Mouse (Mus musculus): ENCODE results near the gene Slc5a1. TPM values are rescaled to one million over a fixed set of nuclear protein-coding genes. Genes with fewer than 3 reads are reported as not detected.

Slc5a1 gene
- total RNA-seq, 2 experiments from 2014 or later = not detected

DNA sequence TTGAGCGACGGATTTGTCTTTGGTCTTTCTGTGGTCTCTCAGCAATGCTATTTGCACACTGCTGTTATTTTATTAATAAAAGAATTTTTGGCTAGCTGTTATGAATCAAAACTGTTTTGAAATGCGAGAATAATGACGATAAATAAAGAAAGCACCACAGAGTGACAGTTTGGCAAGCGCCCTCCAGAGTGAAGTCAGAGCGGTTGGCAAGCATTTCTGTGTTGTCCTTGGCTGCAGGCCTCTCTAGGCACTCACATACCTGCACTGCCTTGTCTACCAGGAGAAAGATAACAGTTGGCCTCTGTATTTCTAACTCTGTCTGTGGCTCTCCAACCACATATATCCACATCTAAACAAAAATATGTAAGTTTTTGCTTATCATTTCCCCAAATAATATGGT, 43.7 kb downstream of the Slc5a1 start:
- no peak for DNase-seq (ENCODE audit: low spot score)

GRCm38 (mm10) chr5:33193567-33193966, 89.5 kb downstream of the Slc5a1 start:
- no peak for DNase-seq (ENCODE audit: low spot score)

DNA sequence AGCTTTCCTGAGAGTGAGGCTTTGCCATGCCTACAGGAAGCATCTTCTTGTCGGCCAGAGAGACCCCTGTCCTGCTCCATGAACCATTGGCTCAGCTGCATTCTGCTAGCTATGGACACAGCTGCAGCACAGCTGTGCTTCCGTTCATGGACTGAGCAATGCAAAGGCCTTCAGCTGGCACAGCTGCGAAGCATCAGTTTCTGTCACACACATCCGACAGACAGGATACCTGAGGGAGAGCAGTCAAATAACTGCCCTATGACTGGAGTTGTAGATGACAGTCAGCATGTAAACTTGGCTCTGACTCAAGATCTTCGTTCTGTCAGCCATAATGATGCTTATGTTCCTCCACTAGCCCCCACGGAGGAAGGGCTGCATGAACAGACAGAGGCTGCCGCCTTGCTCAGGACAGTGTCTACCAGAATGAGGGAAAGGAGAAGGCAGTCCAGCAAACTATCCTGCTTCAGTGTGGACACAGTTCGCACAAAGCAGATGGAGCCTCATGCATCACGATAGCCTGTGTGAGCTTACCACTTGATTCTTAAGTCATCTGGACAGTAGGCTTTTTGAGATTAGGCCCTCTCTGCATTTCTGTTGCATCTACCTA, 91.3 kb downstream of the Slc5a1 start:
- no peak for DNase-seq (ENCODE audit: low spot score)

DNA sequence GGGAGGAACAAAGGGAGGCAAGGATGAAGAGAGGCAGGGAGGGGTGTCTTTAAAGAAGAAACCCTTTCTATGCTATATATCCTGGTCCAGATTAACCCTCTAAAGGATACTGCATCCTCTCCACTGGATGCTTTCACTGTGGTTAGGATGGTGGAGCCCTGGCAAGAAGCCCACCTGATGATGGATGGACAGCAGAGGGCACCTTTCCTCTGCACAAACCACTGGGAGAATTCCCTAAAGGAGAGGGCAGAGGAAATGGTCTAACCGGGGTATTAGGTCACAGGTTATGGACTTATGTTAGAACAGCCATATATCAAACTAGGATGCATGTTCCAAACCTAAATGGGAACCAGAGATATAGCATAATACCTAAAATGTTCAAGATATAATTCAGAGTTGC, 96.1 kb downstream of the Slc5a1 start:
- no peak for DNase-seq (ENCODE audit: low spot score)

DNA sequence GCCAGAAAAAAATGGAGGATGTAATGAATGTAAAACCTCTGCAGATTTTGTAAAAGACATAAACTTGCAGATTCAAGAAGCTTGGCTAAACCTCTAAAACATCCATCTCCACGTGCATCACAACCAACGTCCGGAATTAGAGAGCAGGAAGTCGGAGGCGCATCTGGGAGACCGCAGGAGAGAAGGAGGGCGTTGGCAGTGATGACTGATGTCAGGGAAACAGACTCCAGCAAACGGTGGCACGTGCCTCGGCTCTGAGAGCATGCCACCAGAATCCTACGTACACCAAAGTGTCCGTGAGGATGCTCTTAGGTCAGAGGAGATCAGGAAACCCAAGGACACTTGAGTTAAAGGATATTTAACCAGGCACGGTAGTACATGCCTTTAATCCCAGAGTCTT, 97.7 kb downstream of the Slc5a1 start:
- DNase-seq (ENCODE audit: low spot score) = no peak

GRCm38 (mm10) chr5:33202516-33203170, 98.6 kb downstream of the Slc5a1 start:
- no peak for DNase-seq (ENCODE audit: low spot score)

- DNase-seq (ENCODE audit: low spot score) = no peak
These were observed 99.1 kb downstream of the Slc5a1 start for GRCm38 (mm10) chr5:33203171-33203565.

- DNase-seq (ENCODE audit: low spot score) = peak; percentile 86
These were observed 99.7 kb downstream of the Slc5a1 start for GRCm38 (mm10) chr5:33203691-33204242.

- DNase-seq (ENCODE audit: low spot score) = no peak
These were observed 100.3 kb downstream of the Slc5a1 start for GRCm38 (mm10) chr5:33204284-33204683.

DNA sequence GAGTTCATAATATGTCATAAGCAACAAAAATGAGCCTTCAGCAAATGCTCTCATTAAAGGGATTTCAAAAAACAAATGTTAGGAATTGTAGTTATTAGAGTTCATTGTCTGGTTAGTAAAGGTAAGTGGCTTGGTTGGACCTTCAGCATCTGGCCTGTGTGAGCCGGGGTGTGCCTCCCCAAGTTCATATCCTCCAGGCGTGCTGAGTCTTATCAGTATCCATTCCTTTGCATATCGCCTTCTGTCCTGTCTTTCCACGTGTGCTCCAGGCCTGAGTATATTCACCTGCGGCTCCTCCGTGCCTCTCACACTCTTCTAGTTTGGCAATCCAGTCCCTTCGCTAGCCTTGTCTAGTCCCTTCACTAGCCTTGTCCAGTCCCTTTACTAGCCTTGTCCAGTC, 102.3 kb downstream of the Slc5a1 start:
- no peak for DNase-seq (ENCODE audit: low spot score)

- DNase-seq (ENCODE audit: low spot score) = no peak
These were observed 103.1 kb downstream of the Slc5a1 start for GRCm38 (mm10) chr5:33207136-33207535.

- DNase-seq (ENCODE audit: low spot score) = no peak
These were observed 104.7 kb downstream of the Slc5a1 start for GRCm38 (mm10) chr5:33208533-33209245.

GRCm38 (mm10) chr5:33210515-33210914, 106.5 kb downstream of the Slc5a1 start:
- no peak for DNase-seq (ENCODE audit: low spot score)

DNA sequence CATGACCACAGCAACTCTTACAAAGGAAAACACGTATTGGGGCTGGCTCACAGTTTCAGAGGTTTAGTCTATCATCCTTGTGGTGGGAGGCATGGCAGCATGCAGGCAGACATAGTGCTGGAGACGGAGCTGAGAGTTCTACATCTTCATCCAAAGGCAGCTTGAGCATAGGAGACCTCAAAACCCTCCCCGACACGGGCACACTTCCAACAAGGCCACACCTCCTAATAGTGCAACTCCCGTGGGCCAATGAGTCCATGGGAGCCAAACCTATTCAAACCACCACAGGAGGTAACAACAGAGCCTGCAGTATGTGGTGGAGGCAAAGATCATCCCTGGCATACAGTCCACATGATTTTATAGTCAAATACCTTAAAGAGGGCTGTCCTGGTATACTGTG, 107.2 kb downstream of the Slc5a1 start:
- no peak for DNase-seq (ENCODE audit: low spot score)

Other genes with a start within 250 kb of the Slc5a1 start
- 1 to 10 TPM; 4.1 to 4.2 TPM for gene Prr14l, start 250.0 kb upstream of the Slc5a1 start, total RNA-seq (2021)
- gene Depdc5, start 240.5 kb upstream of the Slc5a1 start, total RNA-seq (2021) = 10 to 100 TPM; 13.0 to 14.1 TPM
- 10 to 100 TPM; 53.1 to 54.1 TPM for gene Ywhah, start 85.4 kb upstream of the Slc5a1 start, total RNA-seq (2021)
- 1 to 10 TPM; 1.5 to 1.6 TPM for gene Spon2, start 114.2 kb downstream of the Slc5a1 start, total RNA-seq (2021)
- 100 to 1,000 TPM; 211 to 229 TPM for gene Ctbp1, start 170.8 kb downstream of the Slc5a1 start, total RNA-seq (2021)
- gene Maea, start 231.3 kb downstream of the Slc5a1 start, total RNA-seq (2021) = 10 to 100 TPM; 56.5 to 67.7 TPM

Data from gastrocnemius, adult 18-20 months (tissue).